Mouse (Mus musculus) ovary, postnatal 10 days (tissue): Measurements from ENCODE around the gene Ppfia2.

ENCODE experiments used
- DNase-seq: peaks from one replicate; pipeline ENCODE4 v3.0.0; 2022; ENCODE audit warnings: low spot score

Ppfia2 gene

GRCm38 (mm10) chr10:106670170-106670569 is 200.0 kb downstream of the Ppfia2 start:
- no peak for DNase-seq

- no peak for DNase-seq
Measured at GRCm38 (mm10) chr10:106681395-106681794, 211.3 kb downstream of the Ppfia2 start.

- no peak for DNase-seq
Measured at GRCm38 (mm10) chr10:106685519-106685918, 215.4 kb downstream of the Ppfia2 start.

- DNase-seq: no peak
Measured at GRCm38 (mm10) chr10:106719936-106720335, 249.8 kb downstream of the Ppfia2 start.

GRCm38 (mm10) chr10:106732265-106732664 is 262.1 kb downstream of the Ppfia2 start:
- no peak for DNase-seq

- DNase-seq: no peak
Measured at GRCm38 (mm10) chr10:106736230-106737063, 266.3 kb downstream of the Ppfia2 start.

GRCm38 (mm10) chr10:106738190-106738589 is 268.1 kb downstream of the Ppfia2 start:
- DNase-seq: no peak

- no peak for DNase-seq
Measured at GRCm38 (mm10) chr10:106744966-106745365, 274.8 kb downstream of the Ppfia2 start.

GRCm38 (mm10) chr10:106761061-106761460 is 290.9 kb downstream of the Ppfia2 start:
- no peak for DNase-seq

GRCm38 (mm10) chr10:106763785-106764184 is 293.6 kb downstream of the Ppfia2 start:
- no peak for DNase-seq

- DNase-seq: no peak
Measured at GRCm38 (mm10) chr10:106775571-106775970, 305.4 kb downstream of the Ppfia2 start.

- no peak for DNase-seq
Measured at GRCm38 (mm10) chr10:106815447-106815846, 345.3 kb downstream of the Ppfia2 start.

- DNase-seq: no peak
Measured at GRCm38 (mm10) chr10:106818381-106818780, 348.2 kb downstream of the Ppfia2 start.

- no peak for DNase-seq
Measured at GRCm38 (mm10) chr10:106824215-106824614, 354.1 kb downstream of the Ppfia2 start.

GRCm38 (mm10) chr10:106838476-106838875 is 368.3 kb downstream of the Ppfia2 start:
- no peak for DNase-seq

- no peak for DNase-seq
Measured at GRCm38 (mm10) chr10:106858106-106858505, 388.0 kb downstream of the Ppfia2 start.

- no peak for DNase-seq
Measured at GRCm38 (mm10) chr10:106870233-106870632, 400.1 kb downstream of the Ppfia2 start.

GRCm38 (mm10) chr10:106871847-106872246 is 401.7 kb downstream of the Ppfia2 start:
- no peak for DNase-seq

GRCm38 (mm10) chr10:106872714-106873113 is 402.6 kb downstream of the Ppfia2 start:
- no peak for DNase-seq

GRCm38 (mm10) chr10:106881330-106881729 is 411.2 kb downstream of the Ppfia2 start:
- no peak for DNase-seq

- no peak for DNase-seq
Measured at GRCm38 (mm10) chr10:106896351-106896750, 426.2 kb downstream of the Ppfia2 start.

- no peak for DNase-seq
Measured at GRCm38 (mm10) chr10:106910108-106910507, 440.0 kb downstream of the Ppfia2 start.

- DNase-seq: no peak
Measured at GRCm38 (mm10) chr10:106913032-106913431, 442.9 kb downstream of the Ppfia2 start.

GRCm38 (mm10) chr10:106914275-106914674 is 444.1 kb downstream of the Ppfia2 start:
- no peak for DNase-seq
